Mouse (Mus musculus): Measurements from ENCODE around the gene Lclat1. TPM values are rescaled to one million over a fixed set of nuclear protein-coding genes. Genes with fewer than 3 reads are reported as not detected.
"Not testable (repeated sequence)": the region's sequence is repeated elsewhere in the genome, so short reads cannot be mapped to it uniquely, and the experiment has no call there.

Lclat1 gene
- total and polyA plus RNA-seq, 3 experiments: 6.3 to 9.6 (median 7.0) TPM

DNA sequence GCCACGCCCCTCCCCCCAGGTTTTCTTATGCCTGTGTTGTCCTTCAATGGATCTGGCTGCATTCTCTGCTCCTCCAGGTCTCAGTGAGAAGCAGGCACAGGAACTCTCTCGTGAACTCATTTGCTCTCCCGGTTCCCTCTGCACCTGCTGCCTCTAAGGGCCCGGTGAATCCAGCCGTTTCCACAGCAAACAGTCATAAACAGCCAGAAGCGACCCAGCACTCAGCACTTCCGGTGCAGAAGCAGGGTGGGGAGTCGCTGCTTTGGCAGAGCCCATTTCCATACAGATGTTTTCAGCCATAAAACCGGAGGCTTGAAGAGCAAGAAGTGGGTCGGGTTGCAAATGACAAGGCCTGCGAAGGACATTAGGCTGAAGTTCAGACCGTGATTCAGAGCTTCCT is 150.8 kb downstream of the Lclat1 start:
- peak; percentile 75 for DNase-seq (ENCODE audit: extremely low read depth)
- Histone ChIP-seq H3K4me1 (ENCODE audit: control insufficient read depth in 1 of 2, insufficient read depth in 2 of 2) (peaks cover 15 to 26% of the 10 kb centered on the region in 2 experiments; a peak in 3 of 4 replicates), H3K4me2 (ENCODE audit: insufficient read depth, low read depth, poor library complexity, severe bottlenecking) (peak overlapping the region; percentile 40), H3K36me3 (replicated peaks in 1 of 2; ENCODE audit: control insufficient read depth in 1 of 2, insufficient read depth in 1 of 2, low read length in 1 of 2) (no peaks in the 10 kb centered on the region), H3K4me3 (replicated peaks in 1 of 3; ENCODE audit: low read depth in 2 of 3, low read length in 2 of 3, poor library complexity in 1 of 3) (peak overlapping the region in 1 of 3 experiments; percentile 22), H3K27ac (ENCODE audit: insufficient read depth, low read depth) (no peak overlapping the region), H3K79me2 (replicated peaks; ENCODE audit: control insufficient read depth, extremely low read depth, insufficient read depth, poor library complexity, severe bottlenecking) (no peaks in the 10 kb centered on the region), H3K9ac (ENCODE audit: insufficient read depth, low read depth) (0 out of 2 replicates have a peak overlapping the region, but pooled peaks have one; percentile 16), H3K9me3 (replicated peaks; ENCODE audit: low read length) (no peaks in the 10 kb centered on the region), H3K27me3 (replicated peaks) (no peaks in the 10 kb centered on the region)
- dilution Hi-C loops (cut with MboI; ENCODE audit: extremely low pct_ligation_motif_present, extremely low pct_unique_long_range_greater_than_20kb, low sequenced_read_pairs) (no loop called here), in situ Hi-C loops (cut with MboI; ENCODE audit: low pct_ligation_motif_present, low pct_unique_long_range_greater_than_20kb, low sequenced_read_pairs) (no loop called here)
- TF ChIP-seq ZC3H11A (IDR thresholded peaks at IDR 0.05; ENCODE audit: low read depth, low read length) (no peak), MXI1 (IDR thresholded peaks at IDR 0.05; ENCODE audit: low read depth, low read length) (no peak), IRF4 (IDR thresholded peaks at IDR 0.05; ENCODE audit: low read depth, low read length) (no peak; the same call in 1 of the 2 replicates), ELF1 (IDR thresholded peaks at IDR 0.05; ENCODE audit: low read depth, low read length) (peak; percentile 54; the same call in 1 of the 2 replicates), MYC (IDR thresholded peaks at IDR 0.05; ENCODE audit: low read depth, low read length) (no peak), TCF12 (IDR thresholded peaks at IDR 0.05; ENCODE audit: low read depth, low read length) (peak; percentile 39; the same call in 1 of the 2 replicates), KAT2A (IDR thresholded peaks at IDR 0.05; ENCODE audit: insufficient replicate concordance, low read length) (no peak), USF2 (conservative IDR thresholded peaks at IDR 0.05; ENCODE audit: low read depth, low read length) (no peak), RCOR1 (conservative IDR thresholded peaks at IDR 0.05; ENCODE audit: low read depth, low read length) (no peak), EP300 (IDR thresholded peaks at IDR 0.05; ENCODE audit: low read length) (no peak), GABPA (IDR thresholded peaks at IDR 0.05; ENCODE audit: insufficient replicate concordance, low read depth, low read length) (no peak), HCFC1 (IDR thresholded peaks at IDR 0.05; ENCODE audit: low read depth, low read length) (no peak), POLR2A (IDR thresholded peaks at IDR 0.05; ENCODE audit: low read depth, low read length) (no peak), ETS1 (conservative IDR thresholded peaks at IDR 0.05; ENCODE audit: low read depth, low read length) (peak; percentile 23; the same call in 1 of the 2 replicates), MAZ (IDR thresholded peaks at IDR 0.05; ENCODE audit: low read depth, low read length) (no peak), CHD2 (IDR thresholded peaks at IDR 0.05; ENCODE audit: low read length) (no peak), MAFK (IDR thresholded peaks at IDR 0.05; ENCODE audit: insufficient replicate concordance, low read length) (no peak)

GRCm38 (mm10) chr17:73259258-73259657 is 151.5 kb downstream of the Lclat1 start:
- H3K4me2 ChIP-seq (ENCODE audit: insufficient read depth, low read depth, poor library complexity, severe bottlenecking); in situ Hi-C loops (cut with MboI; ENCODE audit: low pct_ligation_motif_present, low pct_unique_long_range_greater_than_20kb, low sequenced_read_pairs); H3K4me3 ChIP-seq (replicated peaks in 1 of 3; ENCODE audit: low read depth in 2 of 3, low read length in 2 of 3, poor library complexity in 1 of 3); DNase-seq (ENCODE audit: extremely low read depth); H3K9me3 ChIP-seq (replicated peaks; ENCODE audit: low read length); dilution Hi-C loops (cut with MboI; ENCODE audit: extremely low pct_ligation_motif_present, extremely low pct_unique_long_range_greater_than_20kb, low sequenced_read_pairs); H3K36me3 ChIP-seq (replicated peaks in 1 of 2; ENCODE audit: control insufficient read depth in 1 of 2, insufficient read depth in 1 of 2, low read length in 1 of 2); H3K27ac ChIP-seq (ENCODE audit: insufficient read depth, low read depth); H3K79me2 ChIP-seq (replicated peaks; ENCODE audit: control insufficient read depth, extremely low read depth, insufficient read depth, poor library complexity, severe bottlenecking); H3K27me3 ChIP-seq (replicated peaks); H3K9ac ChIP-seq (ENCODE audit: insufficient read depth, low read depth): not testable (repeated sequence)
- peaks cover 15 to 23% of the 10 kb centered on the region in 2 experiments; a peak in 3 of 4 replicates for H3K4me1 ChIP-seq (ENCODE audit: control insufficient read depth in 1 of 2, insufficient read depth in 2 of 2)
- TF ChIP-seq TBP (conservative IDR thresholded peaks at IDR 0.05; ENCODE audit: low read depth, low read length): peak; percentile 76

Data from CH12.LX (cell line).